Mouse (Mus musculus) inflammation-experienced regulatory T-cells, adult 6 months (primary cell): ENCODE measurements around the gene Olfr1532-ps1. TPM values are rescaled to one million over a fixed set of nuclear protein-coding genes. Genes with fewer than 3 reads are reported as not detected.
"Not testable (repeated sequence)": the region's sequence is repeated elsewhere in the genome, so short reads cannot be mapped to it uniquely, and the experiment has no call there.

Experiments used
- ATAC-seq: one replicate; pipeline ENCODE4 v1.8.0; 2017
- polyA plus RNA-seq, 3 experiments: library from polyadenylated mRNA; unstranded; fragments of 100-300 nt; shearing (Covaris generic); gene quantifications; one replicate each; pipeline ENCODE4 v1.2.1; 2017

The Olfr1532-ps1 gene
- polyA plus RNA-seq, result not detected

DNA sequence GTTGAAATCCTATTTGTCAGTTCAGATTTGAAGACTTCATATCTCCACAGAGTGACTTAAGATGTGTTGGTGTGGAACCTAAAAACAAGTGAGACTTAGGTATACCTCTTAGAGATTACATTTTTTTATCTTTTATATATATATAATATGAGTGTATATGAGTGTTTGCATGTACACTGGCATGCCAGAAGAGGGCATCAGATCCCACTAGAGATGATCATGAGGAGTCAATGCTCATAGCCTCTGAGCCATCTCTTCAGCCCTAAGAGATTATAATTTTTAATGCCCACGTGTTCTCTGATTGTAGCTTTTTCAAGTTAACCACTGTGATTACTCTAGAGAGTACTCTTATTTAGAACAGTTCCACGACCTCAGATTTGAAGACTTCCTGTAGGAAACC lies at the start of gene Olfr1532-ps1:
TSS of gene Olfr1532-ps1 (plus strand) at position 326 of the 400 bp plus-strand sequence.
- ATAC-seq, result no peak

DNA sequence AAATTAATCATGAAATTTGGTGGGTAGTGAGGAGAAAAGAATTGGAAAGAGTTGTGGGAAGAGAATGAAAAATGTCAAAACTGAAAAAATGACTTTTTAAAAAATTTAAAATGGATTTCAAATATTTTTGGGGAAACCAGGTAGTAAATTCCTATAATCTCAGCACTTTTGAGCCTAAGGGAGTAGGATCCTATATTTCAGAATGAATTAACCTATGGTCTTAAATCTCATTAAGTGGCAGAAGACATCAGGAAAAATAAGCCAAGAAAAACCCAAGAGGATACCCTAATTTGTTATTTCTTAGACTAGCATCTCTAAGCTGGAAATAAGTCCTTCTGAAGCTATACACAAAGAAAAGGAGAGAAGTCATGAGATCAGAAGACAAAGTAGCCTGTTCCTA lies 44.9 kb upstream of the Olfr1532-ps1 start, which contains the start of gene Olfr704:
TSS of gene Olfr704 (plus strand) at position 301 of the 400 bp plus-strand sequence.
- ATAC-seq, result no peak

- ATAC-seq, result no peak
Observed at GRCm38 (mm10) chr7:106876791-106877190, 31.0 kb upstream of the Olfr1532-ps1 start, which contains the start of gene Olfr705. Gene Olfr705, minus strand, starts transcription at chr7:106876891.

GRCm38 (mm10) chr7:106888062-106888461 lies 19.7 kb upstream of the Olfr1532-ps1 start, which contains the start of gene Olfr706:
Gene Olfr706, minus strand, starts transcription at chr7:106888162.
- ATAC-seq, result no peak

GRCm38 (mm10) chr7:106901141-106901540 lies 6.7 kb upstream of the Olfr1532-ps1 start, which contains the start of gene Olfr707:
Gene Olfr707, minus strand, starts transcription at chr7:106901241.
- ATAC-seq, result not testable (repeated sequence)

DNA sequence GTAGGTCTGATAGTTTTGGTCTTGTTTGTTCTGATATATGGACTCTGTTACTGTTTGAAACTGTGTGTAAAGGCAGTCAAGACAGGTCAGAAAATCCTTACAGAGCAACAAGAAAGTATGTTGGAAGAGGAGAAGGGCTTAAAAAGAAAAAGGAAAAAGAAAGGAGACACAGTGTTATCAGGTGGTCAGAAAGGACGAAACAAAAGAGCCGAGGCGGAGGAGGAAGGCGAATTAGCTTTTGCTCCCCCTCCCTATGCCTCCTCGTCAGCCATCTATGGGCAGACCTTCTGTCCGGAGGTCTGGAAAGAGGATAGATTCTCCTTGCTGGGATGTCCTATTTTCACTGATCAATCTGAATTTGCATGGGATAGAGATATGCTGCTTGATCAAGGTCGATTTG lies 13.2 kb downstream of the Olfr1532-ps1 start:
- not testable (repeated sequence) for ATAC-seq

- no peak for ATAC-seq
Observed at GRCm38 (mm10) chr7:106932119-106932518, 24.3 kb downstream of the Olfr1532-ps1 start, which contains the start of gene Olfr709-ps1. Gene Olfr709-ps1, minus strand, starts transcription at chr7:106932219.

DNA sequence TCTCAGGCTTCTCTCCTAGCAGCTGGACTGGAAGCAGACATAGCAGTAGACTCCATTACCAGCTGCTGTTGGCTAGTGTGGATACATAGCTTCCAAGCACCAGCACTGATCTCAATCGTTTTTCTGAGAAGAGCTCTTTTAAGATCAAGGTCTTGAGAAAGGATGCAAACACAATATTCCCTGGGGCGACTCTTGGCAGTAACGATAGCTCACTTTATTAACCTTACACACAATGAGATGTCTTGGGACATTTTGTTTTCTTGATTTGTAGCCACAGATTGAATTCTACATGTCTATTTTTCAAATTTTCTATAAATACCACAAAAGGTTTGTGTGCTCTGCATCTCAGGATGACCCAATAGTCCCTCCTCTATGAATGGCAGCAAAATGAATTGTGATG lies 40.4 kb downstream of the Olfr1532-ps1 start, which contains the start of gene Olfr710:
TSS of gene Olfr710 (minus strand) at position 101 of the 400 bp plus-strand sequence.
- ATAC-seq, result no peak

GRCm38 (mm10) chr7:106963837-106964236 lies 56.0 kb downstream of the Olfr1532-ps1 start, which contains the start of gene Olfr6:
Gene Olfr6, minus strand, starts transcription at chr7:106963937.
- no peak for ATAC-seq

Other genes starting within 250 kb of the Olfr1532-ps1 start
- not detected for gene Olfr693, start 227.4 kb upstream of the Olfr1532-ps1 start, polyA plus RNA-seq
- gene Olfr694, start 216.2 kb upstream of the Olfr1532-ps1 start, polyA plus RNA-seq, result not detected
- not detected for gene Olfr695, start 191.6 kb upstream of the Olfr1532-ps1 start, polyA plus RNA-seq
- gene Olfr697, start 165.6 kb upstream of the Olfr1532-ps1 start, polyA plus RNA-seq, result not detected
- gene Olfr698, start 152.6 kb upstream of the Olfr1532-ps1 start, polyA plus RNA-seq, result not detected
- gene Olfr699, start 114.8 kb upstream of the Olfr1532-ps1 start, polyA plus RNA-seq, result under 1 TPM in 1 of 3 experiments, not detected in 2; 0.15 TPM
- not detected for gene Olfr700, start 99.2 kb upstream of the Olfr1532-ps1 start, polyA plus RNA-seq
- not detected for gene Olfr701, start 93.9 kb upstream of the Olfr1532-ps1 start, polyA plus RNA-seq
- gene Olfr702, start 74.1 kb upstream of the Olfr1532-ps1 start, polyA plus RNA-seq, result not detected
- not detected for gene Olfr703, start 64.6 kb upstream of the Olfr1532-ps1 start, polyA plus RNA-seq
- not detected for gene Olfr704, start 44.8 kb upstream of the Olfr1532-ps1 start, polyA plus RNA-seq
- gene Olfr705, start 31.1 kb upstream of the Olfr1532-ps1 start, polyA plus RNA-seq, result not detected
- not detected for gene Olfr706, start 19.8 kb upstream of the Olfr1532-ps1 start, polyA plus RNA-seq
- not detected for gene Olfr707, start 6.8 kb upstream of the Olfr1532-ps1 start, polyA plus RNA-seq
- not detected for gene Olfr709-ps1, start 24.2 kb downstream of the Olfr1532-ps1 start, polyA plus RNA-seq
- gene Olfr710, start 40.3 kb downstream of the Olfr1532-ps1 start, polyA plus RNA-seq, result not detected
- gene Olfr6, start 55.9 kb downstream of the Olfr1532-ps1 start, polyA plus RNA-seq, result not detected
- gene Olfr711, start 67.5 kb downstream of the Olfr1532-ps1 start, polyA plus RNA-seq, result not detected
- gene Olfr2, start 98.1 kb downstream of the Olfr1532-ps1 start, polyA plus RNA-seq, result not detected
- gene Olfr713, start 123.2 kb downstream of the Olfr1532-ps1 start, polyA plus RNA-seq, result not detected
- gene Olfr714, start 163.0 kb downstream of the Olfr1532-ps1 start, polyA plus RNA-seq, result not detected
- not detected for gene Olfr17, start 185.2 kb downstream of the Olfr1532-ps1 start, polyA plus RNA-seq
- gene Olfr715b, start 202.4 kb downstream of the Olfr1532-ps1 start, polyA plus RNA-seq, result under 1 TPM in 1 of 3 experiments, not detected in 2; 0.17 TPM
- gene Olfr715, start 223.1 kb downstream of the Olfr1532-ps1 start, polyA plus RNA-seq, result not detected
- gene Olfr716, start 230.3 kb downstream of the Olfr1532-ps1 start, polyA plus RNA-seq, result not detected